Mouse (Mus musculus) monocyte, adult 59 days (primary cell): Measurements from ENCODE around the gene Pla2g4b. TPM values are rescaled to one million over a fixed set of nuclear protein-coding genes. Genes with fewer than 3 reads are reported as not detected.

Experiments used
- total RNA-seq, 2 experiments: library from RNA; stranded (reverse); gene quantifications; one replicate each; pipeline ENCODE4 v1.2.4; 2023

The Pla2g4b gene
- 1 to 10 TPM in 1 of 2 experiments, under 1 TPM in 1; 0.81 to 1.3 TPM for total RNA-seq

GRCm38 (mm10) chr2:120032726-120033467 is at the start of gene Pla2g4b:
TSS of gene Pla2g4b (plus strand) at chr2:120033417.

GRCm38 (mm10) chr2:120026984-120027949 is 6.0 kb upstream of the Pla2g4b start, which contains the start of the genes Jmjd7 and Gm28042:
TSS of gene Jmjd7 (plus strand) at chr2:120027483.
TSS of gene Gm28042 (plus strand) at chr2:120027493.

Other genes starting within 250 kb of the Pla2g4b start
- 10 to 100 TPM; 12.9 to 15.2 TPM for gene Rpap1, start 245.9 kb upstream of the Pla2g4b start, total RNA-seq
- gene Tyro3, start 235.7 kb upstream of the Pla2g4b start, total RNA-seq = not detected
- gene Mga, start 136.2 kb upstream of the Pla2g4b start, total RNA-seq = 10 to 100 TPM; 55.9 to 59.1 TPM
- 10 to 100 TPM; 11.4 to 13.7 TPM for gene Mapkbp1, start 60.7 kb upstream of the Pla2g4b start, total RNA-seq
- gene Jmjd7, start 5.9 kb upstream of the Pla2g4b start, total RNA-seq = 1 to 10 TPM; 5.2 to 6.1 TPM
- gene Gm28042, start 5.9 kb upstream of the Pla2g4b start, total RNA-seq = under 1 TPM; 0.43 to 0.58 TPM
- gene Ehd4, start 121.2 kb downstream of the Pla2g4b start, total RNA-seq = 100 to 1,000 TPM; 178 to 188 TPM
- gene Pla2g4e, start 211.9 kb downstream of the Pla2g4b start, total RNA-seq = not detected